Mouse (Mus musculus) B cell, adult 2 months (primary cell): ENCODE results near the gene Spg20.
A peak's percentile ranks its signal among the peaks of the same experiment; 100 is the strongest.

ENCODE experiments used
- DNase-seq, 2 experiments: peaks; one replicate each; pipeline ENCODE4 v3.0.0; 2022

Spg20 gene

DNA sequence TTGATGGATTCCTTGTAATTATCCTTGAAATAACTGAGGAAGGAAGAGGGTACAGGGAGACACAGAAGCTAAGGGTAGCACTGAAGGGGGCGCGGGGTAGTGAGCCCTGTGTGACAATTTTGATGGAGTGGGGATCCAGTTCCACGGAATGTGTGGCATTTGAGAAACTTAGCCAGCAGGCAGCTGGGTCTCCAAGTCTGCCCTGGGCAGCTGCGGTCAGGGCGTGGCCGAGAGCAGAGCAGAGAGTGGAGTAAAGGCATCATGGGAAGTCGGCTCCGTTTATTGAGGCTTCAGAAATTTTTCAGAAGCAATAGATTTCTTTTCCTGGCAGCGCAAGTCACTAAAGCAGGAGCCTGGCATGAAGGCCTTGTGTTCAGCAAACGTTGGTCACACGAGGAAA lies 12.9 kb upstream of the Spg20 start:
- no peak for DNase-seq

DNA sequence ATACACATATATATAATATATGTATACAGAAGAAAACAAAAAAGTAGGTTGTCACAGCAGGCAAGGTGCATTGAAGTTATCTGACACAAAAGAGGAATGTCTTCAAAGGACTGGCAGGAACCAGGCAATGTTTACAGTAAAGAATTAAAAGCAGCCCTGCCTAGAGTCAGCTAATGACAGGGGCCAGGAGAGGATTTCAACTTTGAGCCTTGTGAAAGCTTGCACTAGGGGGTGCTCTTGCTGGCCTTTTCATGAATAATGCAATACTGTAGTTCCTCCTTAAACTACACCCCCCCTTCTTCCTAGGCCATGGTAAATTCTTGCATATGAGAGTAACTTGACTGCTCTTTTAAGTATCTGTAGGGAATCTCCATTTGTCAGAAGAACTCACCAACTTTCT lies 10.8 kb upstream of the Spg20 start:
- no peak for DNase-seq

- no peak for DNase-seq
Observed at GRCm38 (mm10) chr3:55105372-55106023, 6.4 kb upstream of the Spg20 start.

DNA sequence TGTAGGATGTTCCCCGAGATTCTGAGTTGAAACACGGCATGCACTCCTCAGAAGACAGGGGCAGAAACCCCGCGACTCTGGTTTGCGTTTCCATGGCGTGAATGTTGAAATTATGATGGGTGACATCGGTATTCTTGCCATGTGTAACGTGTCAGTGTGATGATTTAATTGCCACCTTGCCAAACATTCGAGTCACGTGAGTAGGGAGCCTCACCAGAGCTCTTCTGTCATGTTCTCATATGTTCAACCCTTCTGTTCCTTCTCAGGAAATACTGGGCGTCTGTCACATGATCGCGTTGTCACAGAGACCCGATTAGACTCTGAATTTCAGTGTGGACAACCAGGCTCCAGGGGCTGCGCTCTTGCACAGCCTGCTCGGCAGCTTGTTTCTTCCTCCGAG lies 5.9 kb upstream of the Spg20 start:
- DNase-seq: no peak

- no peak for DNase-seq
Observed at GRCm38 (mm10) chr3:55109097-55109496, 2.8 kb upstream of the Spg20 start.

GRCm38 (mm10) chr3:55112710-55113415 lies 955 bp downstream of the Spg20 start:
- DNase-seq: peak; percentile 5 to 8

DNA sequence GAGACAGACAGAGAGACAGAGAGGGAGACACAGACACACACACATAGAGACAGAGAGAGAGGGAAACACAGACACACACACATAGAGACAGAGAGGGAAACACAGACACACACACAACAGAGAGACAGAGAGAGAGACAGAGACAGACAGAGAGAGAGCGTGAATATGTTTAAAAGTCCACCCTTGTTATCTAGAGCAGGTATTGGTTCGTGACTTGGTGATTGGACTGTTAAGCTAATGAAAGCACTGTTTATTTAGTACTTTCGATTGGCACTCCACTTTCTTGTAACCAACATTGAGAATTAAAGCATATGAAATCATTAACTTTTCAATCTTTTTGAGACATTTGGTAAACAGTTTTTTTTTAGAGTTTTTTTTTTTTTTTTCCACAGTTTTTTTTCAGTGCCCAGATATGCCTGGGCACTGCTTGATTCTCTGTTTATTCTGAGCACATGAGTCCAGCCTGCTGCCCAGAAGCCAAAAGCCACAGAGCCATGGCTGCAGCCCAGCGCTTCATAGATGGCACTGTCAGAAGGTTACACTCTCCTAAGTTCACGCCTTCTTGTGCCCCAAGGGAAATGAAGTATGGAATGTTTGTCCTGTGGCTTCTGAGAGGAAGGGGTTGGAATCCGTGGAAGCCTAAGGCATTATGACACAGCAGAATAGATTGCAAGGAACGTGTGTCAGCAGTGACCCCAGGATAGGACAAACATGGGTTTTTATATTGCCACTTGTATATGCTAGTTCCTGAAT lies 2.6 kb downstream of the Spg20 start:
- DNase-seq: no peak

DNA sequence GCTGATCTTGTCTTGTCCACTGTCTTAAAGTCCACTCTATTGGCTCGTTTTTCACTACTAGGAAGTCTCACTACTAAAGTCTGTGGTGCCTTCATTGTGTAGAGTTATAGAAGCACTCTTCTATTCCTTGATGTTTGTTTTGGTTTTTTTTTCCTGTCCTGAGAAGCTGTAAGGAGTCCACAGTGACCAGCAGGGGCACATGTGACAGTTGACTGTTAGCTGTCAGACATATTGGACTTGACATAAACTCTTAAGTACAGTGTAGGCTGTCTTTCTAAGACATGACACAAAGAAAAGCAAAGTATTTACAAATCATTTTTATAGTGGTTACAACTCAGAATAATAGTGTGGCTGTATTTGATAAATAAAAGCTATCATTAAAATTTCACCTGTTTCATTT lies 3.2 kb downstream of the Spg20 start:
- no peak for DNase-seq

GRCm38 (mm10) chr3:55115989-55116388 lies 4.1 kb downstream of the Spg20 start:
- no peak for DNase-seq

GRCm38 (mm10) chr3:55119275-55119898 lies 7.5 kb downstream of the Spg20 start:
- no peak for DNase-seq

- DNase-seq: no peak
Observed at GRCm38 (mm10) chr3:55122336-55122870, 10.5 kb downstream of the Spg20 start.

DNA sequence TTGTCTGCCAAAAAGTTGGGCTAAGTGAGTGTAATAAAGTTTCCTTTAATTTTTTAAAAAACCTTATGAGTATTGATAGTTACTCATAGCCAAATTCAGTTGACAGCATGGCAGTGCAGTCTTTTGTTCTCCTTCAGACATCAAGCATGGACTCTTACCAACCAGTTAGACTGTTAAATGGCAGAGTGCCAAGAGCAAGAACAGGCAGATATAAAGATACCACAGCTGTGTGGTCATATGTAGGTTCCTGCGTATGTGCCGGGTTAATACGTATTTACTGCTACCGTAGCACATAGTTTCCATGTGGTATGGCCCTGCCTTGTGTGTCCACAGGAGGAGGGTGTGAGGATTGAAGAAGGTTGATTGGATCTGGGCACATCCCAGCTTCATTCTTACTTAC lies 11.2 kb downstream of the Spg20 start:
- DNase-seq: no peak

GRCm38 (mm10) chr3:55129181-55129692 lies 17.3 kb downstream of the Spg20 start:
- no peak for DNase-seq

GRCm38 (mm10) chr3:55131576-55132233 lies 19.8 kb downstream of the Spg20 start:
- DNase-seq: no peak

GRCm38 (mm10) chr3:55137039-55137438 lies 25.1 kb downstream of the Spg20 start, which contains the start of gene Ccdc169:
Gene Ccdc169 (plus strand): TSS chr3:55137339.
- DNase-seq: no peak

GRCm38 (mm10) chr3:55139837-55140236 lies 27.9 kb downstream of the Spg20 start:
- no peak for DNase-seq

GRCm38 (mm10) chr3:55141401-55141800 lies 29.5 kb downstream of the Spg20 start:
- DNase-seq: no peak

DNA sequence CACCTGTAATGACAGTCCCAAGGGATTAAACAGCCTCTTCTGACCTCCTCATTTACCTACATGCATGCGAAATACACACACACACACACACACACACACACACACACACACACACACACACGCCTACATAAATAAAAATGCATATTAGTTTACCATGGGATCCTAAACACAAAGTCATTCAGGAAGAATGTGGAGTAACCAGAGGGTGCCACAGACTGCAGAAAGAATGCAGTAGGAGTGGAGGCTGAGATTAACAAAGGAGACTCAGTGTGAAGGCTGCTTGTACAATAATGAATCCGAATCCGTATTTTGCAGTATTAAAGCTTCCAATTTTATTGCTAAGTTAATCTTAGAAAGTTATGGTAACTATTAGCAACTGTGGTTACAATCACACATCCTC lies 33.0 kb downstream of the Spg20 start:
- no peak for DNase-seq

GRCm38 (mm10) chr3:55146441-55146840 lies 34.5 kb downstream of the Spg20 start:
- DNase-seq: no peak

- no peak for DNase-seq
Observed at GRCm38 (mm10) chr3:55147156-55147555, 35.2 kb downstream of the Spg20 start.

- no peak for DNase-seq
Observed at GRCm38 (mm10) chr3:55148091-55148490, 36.2 kb downstream of the Spg20 start.
